Mouse (Mus musculus) embryonic facial prominence, embryonic 10.5 days (tissue): ENCODE results near the gene Sbds. TPM values are rescaled to one million over a fixed set of nuclear protein-coding genes. Genes with fewer than 3 reads are reported as not detected.

ENCODE experiments used
- polyA plus RNA-seq: library from polyadenylated mRNA; unstranded; fragments of >200 nt; fragmentation: Nextera tagmentation; extraction: Ambion mirVana; gene quantifications from 2 replicates; pipeline ENCODE4 v1.2.1, GENCODE M21; 2016

The Sbds gene
- polyA plus RNA-seq, 1 experiment from 2014 or later: 69.9 TPM

Other genes with a start within 250 kb of the Sbds start
- gene Asl, start 226.3 kb downstream of the Sbds start, polyA plus RNA-seq: 34.2 and 34.8 TPM in 2 replicates
- 53.3 and 54.4 TPM in 2 replicates for gene Crcp, start 226.2 kb downstream of the Sbds start, polyA plus RNA-seq
- gene Tpst1, start 182.2 kb downstream of the Sbds start, polyA plus RNA-seq: 52.3 and 55.6 TPM in 2 replicates
- gene Kctd7, start 110.7 kb downstream of the Sbds start, polyA plus RNA-seq: 4.7 and 5.1 TPM in 2 replicates
- 26.2 and 27.2 TPM in 2 replicates for gene Rabgef1, start 83.7 kb downstream of the Sbds start, polyA plus RNA-seq
- gene Tmem248, start 38.4 kb downstream of the Sbds start, polyA plus RNA-seq: 37.7 and 39.1 TPM in 2 replicates
- gene Tyw1, start 89 bp upstream of the Sbds start, polyA plus RNA-seq: 32.8 and 33.2 TPM in 2 replicates
- 0.27 and 0.89 TPM in 2 replicates for gene Caln1, start 113.9 kb upstream of the Sbds start, polyA plus RNA-seq
- gene A330070K13Rik, start 129.1 kb upstream of the Sbds start, polyA plus RNA-seq: not detected in 2 replicates